Mouse (Mus musculus) stomach, embryonic 16.5 days (tissue): ENCODE data around the gene Ccdc141. TPM values are rescaled to one million over a fixed set of nuclear protein-coding genes. Genes with fewer than 3 reads are reported as not detected.

ENCODE experiments used
- ATAC-seq: fragments of 200-750 bp; cut with Nextera tagmentation; 2 replicates; pipeline ENCODE4 v1.8.0; 2017; ENCODE audit warnings: moderate number of reproducible peaks, moderate TSS enrichment; ENCODE audit not compliant: insufficient read depth, low FRiP score
- H3K27ac ChIP-seq: fragments of 300-500 bp; sonication (generic); 2 replicates; pipeline ENCODE4 v1.5.1; 2014; ENCODE audit warnings: low read length
- H3K27me3 ChIP-seq: fragments of 300-500 bp; sonication (generic); 2 replicates; pipeline ENCODE4 v1.6.1; 2014; ENCODE audit warnings: low read length, control low read depth, mixed read lengths; ENCODE audit not compliant: control insufficient read depth, insufficient read depth
- H3K36me3 ChIP-seq: fragments of 300-500 bp; sonication (generic); 2 replicates; pipeline ENCODE4 v1.6.1; 2014; ENCODE audit warnings: low read length; ENCODE audit not compliant: control insufficient read depth, insufficient read depth
- H3K4me1 ChIP-seq: fragments of 300-500 bp; sonication (generic); 2 replicates; pipeline ENCODE4 v1.6.1; 2014; ENCODE audit warnings: low read length, control low read depth, mixed read lengths; ENCODE audit not compliant: control insufficient read depth, insufficient read depth
- H3K4me2 ChIP-seq: fragments of 300-500 bp; sonication (generic); 2 replicates; pipeline ENCODE4 v1.6.1; 2014; ENCODE audit warnings: low read depth, low read length, mixed read lengths
- H3K4me3 ChIP-seq: fragments of 300-500 bp; sonication (generic); replicated peaks from 2 replicates; pipeline ENCODE4 v1.5.1; 2014; ENCODE audit warnings: mild to moderate bottlenecking, low read length
- H3K9ac ChIP-seq: fragments of 300-500 bp; sonication (generic); 2 replicates; pipeline ENCODE4 v1.6.1; 2014; ENCODE audit warnings: low read length
- H3K9me3 ChIP-seq: fragments of 300-500 bp; sonication (generic); replicated peaks from 2 replicates; pipeline ENCODE4 v1.6.1; 2016; ENCODE audit warnings: low read length, control low read depth; ENCODE audit not compliant: control insufficient read depth
- WGBS: fragments of 180-500 bp; shearing (Covaris S2); extraction: QIAGEN DNeasy Blood & Tissue Kit; methylation state at CpG from one replicate; pipeline ENCODE4 v1.1.7; 2014; 5-methylcytosine and 5-hydroxymethylcytosine counted together
- microRNA-seq: library from miRNA; unstranded; fragments of <30 nt; microRNA quantifications from one replicate; pipeline ENCODE4, GENCODE M21; 2016
- polyA plus RNA-seq: library from polyadenylated mRNA; unstranded; fragments of >200 nt; fragmentation: Nextera tagmentation; extraction: Ambion mirVana; gene quantifications from 2 replicates; pipeline ENCODE4 v1.2.1, GENCODE M21; 2015

Ccdc141 gene
- polyA plus RNA-seq, 1 experiment from 2014 or later = 12.9 TPM

GRCm38 (mm10) chr2:76965542-76965941 is 204.9 kb downstream of the Ccdc141 start:
- no peaks in the 10 kb centered on the region for H3K9me3 ChIP-seq
- H3K27me3 ChIP-seq = no peaks in the 10 kb centered on the region; the same call in 1 of the 2 replicates
- no peak overlapping the region for H3K4me2 ChIP-seq
- 81% methylated on average over 7 of the region's 7 CpGs for WGBS
- no peak overlapping the region for H3K4me3 ChIP-seq
- H3K27ac ChIP-seq = no peak overlapping the region
- H3K9ac ChIP-seq = no peak overlapping the region
- no peaks in the 10 kb centered on the region for H3K36me3 ChIP-seq
- H3K4me1 ChIP-seq = no peaks in the 10 kb centered on the region
- no peak for ATAC-seq

GRCm38 (mm10) chr2:76962045-76962432 is 208.4 kb downstream of the Ccdc141 start:
- H3K36me3 ChIP-seq = no peaks in the 10 kb centered on the region
- 63% methylated on average over 6 of the region's 6 CpGs for WGBS
- ATAC-seq = no peak

DNA sequence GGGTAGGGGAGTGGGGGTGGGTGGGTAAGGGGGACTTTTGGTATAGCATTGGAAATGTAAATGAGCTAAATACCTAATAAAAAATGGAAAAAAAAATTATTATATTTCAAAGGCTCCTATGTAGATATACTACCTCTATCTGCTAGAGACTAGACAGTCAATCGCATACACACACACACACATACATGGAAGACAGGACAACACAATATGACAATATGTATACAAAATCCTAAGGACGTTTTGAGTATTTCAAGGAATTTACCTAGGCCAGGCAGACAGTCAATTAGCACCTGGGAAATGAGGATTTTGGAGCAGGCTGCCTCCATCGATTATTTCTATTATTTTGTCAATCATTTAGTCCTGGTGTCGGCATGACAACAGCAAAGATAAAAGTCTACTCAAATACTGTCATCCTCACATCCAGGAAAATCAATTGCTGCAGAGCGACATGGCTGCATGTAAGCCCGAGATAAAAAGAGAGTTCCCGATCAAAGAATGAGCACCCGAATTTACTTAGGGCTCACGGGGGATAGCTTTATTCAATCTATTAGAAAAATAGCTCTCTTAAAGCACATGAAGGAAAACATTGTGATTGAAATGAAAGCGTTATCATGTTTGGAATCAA is 208.9 kb downstream of the Ccdc141 start:
- ATAC-seq = no peak
- no peaks in the 10 kb centered on the region for H3K9me3 ChIP-seq
- no peak overlapping the region for H3K27ac ChIP-seq
- no peaks in the 10 kb centered on the region for H3K36me3 ChIP-seq
- H3K9ac ChIP-seq = no peak overlapping the region
- no peaks in the 10 kb centered on the region for H3K4me1 ChIP-seq
- H3K4me2 ChIP-seq = no peak overlapping the region
- no peak overlapping the region for H3K4me3 ChIP-seq
- H3K27me3 ChIP-seq = no peaks in the 10 kb centered on the region
- WGBS = 62% methylated on average over 10 of the region's 10 CpGs

More at GRCm38 (mm10) chr2:76962045-76962432, 208.4 kb downstream of the Ccdc141 start:
- no peaks in the 10 kb centered on the region for H3K4me1 ChIP-seq
- no peak overlapping the region for H3K9ac ChIP-seq
- H3K4me2 ChIP-seq = no peak overlapping the region
- H3K27ac ChIP-seq = no peak overlapping the region
- H3K4me3 ChIP-seq = no peak overlapping the region
- no peaks in the 10 kb centered on the region for H3K27me3 ChIP-seq
- H3K9me3 ChIP-seq = no peaks in the 10 kb centered on the region

Small RNAs within 50 kb of the gene (microRNA-seq; reads per million reads assigned to microRNA genes)
- not detected for gene Gm44360

Other genes starting within 250 kb of the Ccdc141 start
- gene Ttn, start 188.1 kb downstream of the Ccdc141 start, polyA plus RNA-seq = 1.3 and 45.3 TPM in 2 replicates
- gene Sestd1, start 110.0 kb upstream of the Ccdc141 start, polyA plus RNA-seq = 13.0 and 14.1 TPM in 2 replicates